Mouse (Mus musculus): ENCODE data around the gene Isoc2a.

- TF ChIP-seq CTCF (IDR thresholded peaks at IDR 0.05; ENCODE audit: low read depth, low read length) (peak; percentile 79), POLR2A (IDR thresholded peaks at IDR 0.05; ENCODE audit: extremely low read depth, insufficient read depth, low read length) (no peak)
These were observed 40.6 kb upstream of the Isoc2a start for GRCm38 (mm10) chr7:4836351-4836792.

Data from liver, adult 2 months (tissue).